Mouse (Mus musculus) retina, embryonic 14.5 days (tissue): Measurements from ENCODE around the gene Nav2.
A peak's percentile ranks its signal among the peaks of the same experiment; 100 is the strongest.

Experiments used
- DNase-seq: peaks from one replicate; pipeline ENCODE4 v3.0.0-alpha.2; 2015; ENCODE audit warnings: low spot score

The Nav2 gene

DNA sequence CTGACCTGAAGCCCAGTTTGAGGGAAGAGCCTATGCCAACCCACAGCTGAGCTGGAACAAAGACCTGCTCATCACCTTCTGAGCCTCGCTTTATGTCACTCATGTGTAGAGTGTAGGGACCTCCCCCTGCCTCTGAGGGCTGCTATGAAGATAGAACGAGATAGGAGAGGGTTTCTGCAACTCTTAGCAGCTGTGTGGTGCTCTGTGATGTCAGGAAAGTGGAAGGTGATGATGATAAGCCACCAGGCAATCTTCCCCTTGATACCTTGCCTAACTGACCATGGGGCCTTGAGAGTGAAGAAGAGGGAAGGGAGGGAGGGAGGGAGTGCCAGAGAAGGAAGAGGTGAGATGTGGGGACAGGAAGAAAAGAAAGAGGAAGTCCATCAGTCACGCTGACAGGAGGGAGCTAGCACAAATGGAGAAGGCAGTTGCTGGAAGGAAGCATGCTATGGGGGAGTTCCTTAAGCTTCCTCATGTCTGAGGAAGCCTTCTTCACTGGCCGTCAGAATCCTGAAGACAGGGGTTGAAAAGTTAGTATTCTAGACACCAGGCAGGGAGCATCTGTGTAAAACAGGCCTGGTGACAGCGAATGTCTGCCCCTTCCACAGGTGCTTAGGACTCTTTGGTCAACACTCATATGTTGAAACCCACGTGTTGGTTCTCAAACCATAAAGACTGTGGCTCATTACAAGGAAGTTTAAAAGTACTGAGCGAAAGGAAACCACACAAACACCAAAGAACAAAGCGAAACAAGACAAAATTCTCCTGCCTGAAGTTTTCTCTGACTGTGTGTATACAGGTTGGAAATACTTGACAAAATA is at the start of gene Nav2:
Gene Nav2 (plus strand): TSS at position 196 of the 821 bp plus-strand sequence.
- no peak for DNase-seq

DNA sequence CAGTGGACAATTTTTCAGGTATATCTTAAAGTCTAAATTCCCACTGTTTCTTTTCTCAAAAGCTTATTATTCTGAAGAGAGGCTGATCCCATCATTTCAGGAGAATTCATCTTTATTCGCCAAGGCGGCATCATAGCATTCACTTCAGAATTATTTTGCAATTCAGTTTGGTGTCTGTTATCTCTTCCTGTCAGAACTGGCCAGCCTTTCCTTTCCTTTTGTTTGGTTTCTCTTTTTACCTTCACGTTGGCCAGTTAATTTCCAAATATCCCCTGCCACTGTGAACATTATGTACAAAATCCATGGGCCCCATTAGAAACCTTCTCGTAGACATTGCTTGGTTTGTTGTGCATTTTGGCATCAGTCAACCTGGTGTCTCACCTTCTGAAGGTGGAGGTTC is 49.2 kb upstream of the Nav2 start:
- no peak for DNase-seq

DNA sequence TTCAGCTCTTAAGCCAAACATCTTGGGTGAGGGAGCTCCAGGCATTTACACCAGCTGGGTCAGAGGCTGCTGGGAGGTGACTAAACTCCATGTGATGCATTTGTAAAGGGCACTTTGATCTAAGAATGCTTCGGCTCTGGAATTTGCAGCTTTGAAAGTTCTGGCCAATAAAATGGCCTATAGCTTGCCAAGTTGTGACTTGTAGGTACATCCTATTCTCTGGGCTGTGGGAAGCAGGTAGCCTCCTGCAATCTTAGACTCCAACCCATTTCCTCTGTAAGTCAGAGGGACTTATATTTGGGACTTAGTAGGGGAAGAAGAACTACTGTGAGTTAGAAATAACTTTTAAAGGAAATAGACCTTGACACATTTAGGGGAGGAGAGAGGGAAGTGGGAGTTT is 47.6 kb upstream of the Nav2 start:
- DNase-seq, result no peak

DNA sequence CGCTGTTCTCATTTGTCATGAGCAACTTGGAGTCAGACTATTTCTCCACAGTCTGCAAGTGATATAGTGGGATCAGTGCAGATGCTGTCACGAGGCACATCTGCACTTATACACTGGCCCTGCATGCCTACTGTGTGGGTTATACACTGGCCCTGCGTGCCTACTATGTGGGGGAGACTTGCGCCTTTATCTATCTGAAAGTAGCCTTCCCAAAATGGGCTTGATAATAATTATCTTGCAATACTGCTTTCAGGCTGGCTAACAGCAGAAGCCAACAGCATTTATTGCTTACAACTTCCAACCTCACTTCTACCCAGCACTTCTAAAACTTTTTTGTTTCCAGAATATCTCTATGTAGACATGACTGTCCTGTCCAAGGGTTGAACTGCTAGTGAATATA is 46.7 kb upstream of the Nav2 start:
- DNase-seq, result no peak

DNA sequence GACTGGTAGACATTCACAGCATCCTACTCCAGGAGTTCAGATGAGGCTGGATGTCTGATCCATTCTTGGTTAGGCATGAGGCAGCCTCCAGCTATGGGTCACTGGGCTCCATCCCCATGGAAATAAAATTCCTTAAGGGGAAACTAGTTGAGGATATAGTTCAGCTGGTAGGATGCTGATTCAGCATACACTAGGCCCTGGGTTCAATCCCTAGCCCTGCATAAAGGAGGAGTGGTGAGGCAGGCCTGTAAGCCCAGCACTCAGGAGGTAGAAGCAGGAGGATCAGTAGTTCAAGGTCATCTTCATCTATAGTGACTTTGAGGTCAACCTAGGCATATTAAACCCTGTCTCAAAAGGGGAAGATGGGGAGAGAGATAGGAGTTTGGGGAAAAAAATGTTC is 44.3 kb upstream of the Nav2 start:
- DNase-seq, result no peak

DNA sequence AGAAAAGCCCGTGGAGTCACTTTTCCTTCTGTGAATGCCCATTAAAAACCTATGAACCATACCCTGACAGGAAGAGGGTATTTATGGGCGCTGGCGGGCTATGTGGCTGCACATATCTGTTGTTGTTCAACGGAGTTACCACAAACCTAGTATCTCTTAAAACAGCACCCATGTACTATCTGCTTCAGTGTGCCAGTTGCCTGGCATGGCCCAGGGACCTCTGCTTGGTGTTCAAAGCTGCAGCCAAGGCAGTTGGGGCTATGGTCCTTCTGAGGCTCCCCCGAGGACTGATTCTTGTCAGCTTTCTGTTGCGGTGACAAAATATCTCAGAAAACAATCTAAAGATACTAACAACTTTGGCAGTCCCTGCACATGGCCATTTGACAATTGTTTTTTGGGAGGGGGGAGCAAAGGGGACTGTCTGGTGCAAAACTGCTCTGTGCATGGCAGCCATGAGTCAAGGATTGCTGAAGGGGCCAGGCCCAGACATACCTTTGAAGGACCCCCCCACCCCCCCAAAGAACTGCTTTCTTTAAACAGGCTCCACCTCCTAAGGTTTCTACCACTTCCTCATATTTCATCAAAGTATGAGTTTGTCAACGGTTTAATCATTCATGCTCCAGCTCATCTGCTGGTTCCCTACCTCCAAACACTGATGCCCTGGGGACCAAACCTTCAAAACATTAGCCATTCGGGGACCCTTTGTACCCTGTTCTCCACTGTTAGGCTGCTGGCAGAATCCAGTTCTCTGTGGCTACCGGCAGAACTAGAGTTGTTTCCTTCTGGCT is 43.7 kb upstream of the Nav2 start:
- no peak for DNase-seq

DNA sequence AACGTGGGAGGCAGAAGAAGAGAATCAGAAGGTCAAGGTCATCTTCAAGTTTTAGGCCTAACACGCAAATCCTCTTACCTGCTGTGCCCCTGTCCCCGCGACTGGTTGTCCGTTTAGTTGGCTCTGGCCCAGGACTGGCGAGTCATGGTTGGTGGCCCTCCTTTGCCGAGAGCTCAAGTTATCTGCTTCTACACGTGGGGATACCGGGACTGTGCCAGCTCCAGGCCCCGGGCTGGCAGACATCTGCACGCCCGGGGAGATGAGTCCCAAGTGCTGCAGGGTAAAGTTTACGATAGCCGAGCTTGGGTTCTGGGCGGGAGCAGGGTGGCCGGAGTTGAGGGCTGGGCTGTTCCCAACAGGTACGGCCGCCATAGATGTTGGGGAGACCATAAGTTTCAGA is 40.9 kb upstream of the Nav2 start:
- no peak for DNase-seq

DNA sequence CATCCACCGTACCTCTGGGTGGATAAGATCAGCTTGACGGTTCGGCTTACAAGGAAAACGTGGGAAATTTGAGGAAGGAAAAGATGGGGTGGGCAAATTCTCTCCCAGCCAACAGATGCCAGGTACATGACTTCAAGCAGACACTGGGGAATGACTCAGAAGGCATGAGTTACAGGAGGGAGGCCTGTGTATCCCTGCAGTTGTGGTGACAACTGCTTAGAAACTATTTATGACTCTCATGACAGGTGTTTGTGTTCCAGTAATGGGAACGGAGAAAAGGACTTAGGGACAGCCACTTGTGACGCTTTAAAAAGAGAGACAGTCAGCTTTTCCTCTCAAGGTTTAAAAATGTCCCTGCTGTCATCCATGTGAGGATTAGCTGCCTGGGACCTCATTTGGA is 38.4 kb upstream of the Nav2 start:
- DNase-seq, result no peak

DNA sequence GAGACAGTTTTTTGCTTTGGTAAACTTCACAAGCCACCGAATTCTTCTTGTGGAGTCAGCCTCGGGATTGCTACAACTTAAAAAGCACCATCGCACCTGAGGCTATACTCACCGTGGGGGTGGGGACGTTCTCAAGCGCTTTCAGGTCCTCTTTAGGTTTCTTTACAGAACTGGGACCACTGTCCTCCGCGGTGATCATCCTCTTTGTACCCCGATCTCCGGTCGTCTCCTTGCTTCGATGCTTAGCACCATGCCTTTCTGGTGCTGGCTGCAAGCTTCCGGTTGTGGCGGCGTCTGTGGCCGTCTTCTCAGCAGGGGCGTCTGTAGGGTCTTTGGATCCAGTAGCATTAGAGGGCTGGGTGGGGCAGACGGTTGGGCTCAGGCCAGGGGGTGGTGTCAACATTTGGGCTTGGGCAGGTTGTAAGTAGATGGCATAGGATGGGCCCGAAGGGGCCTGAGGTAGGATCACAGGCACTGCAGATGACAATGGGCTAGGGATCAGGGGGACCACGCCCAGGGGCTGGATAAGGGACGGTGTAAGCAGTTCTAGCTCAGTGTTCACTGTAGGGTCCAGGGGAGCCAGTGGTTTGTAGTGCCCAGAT is 37.8 kb upstream of the Nav2 start:
- no peak for DNase-seq

DNA sequence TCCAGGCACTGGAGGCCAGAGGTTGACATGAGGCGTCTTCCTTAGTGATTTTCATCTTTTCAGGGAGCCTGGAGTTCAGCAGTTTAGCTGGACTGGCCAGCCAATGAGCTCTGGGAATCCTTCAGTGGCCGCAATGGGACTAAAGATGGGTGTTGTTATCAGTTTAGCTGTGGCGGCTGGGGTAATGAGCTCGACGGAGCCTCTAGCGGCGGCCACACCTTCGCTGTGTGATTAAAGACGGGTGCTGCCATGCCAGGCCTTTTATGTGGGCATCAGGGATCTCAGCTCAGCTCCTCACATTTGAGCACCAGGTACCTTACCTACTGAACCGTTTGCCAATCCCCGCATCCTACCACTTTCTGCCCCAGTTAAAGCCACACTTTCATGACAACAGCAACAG is 37.2 kb upstream of the Nav2 start:
- no peak for DNase-seq

DNA sequence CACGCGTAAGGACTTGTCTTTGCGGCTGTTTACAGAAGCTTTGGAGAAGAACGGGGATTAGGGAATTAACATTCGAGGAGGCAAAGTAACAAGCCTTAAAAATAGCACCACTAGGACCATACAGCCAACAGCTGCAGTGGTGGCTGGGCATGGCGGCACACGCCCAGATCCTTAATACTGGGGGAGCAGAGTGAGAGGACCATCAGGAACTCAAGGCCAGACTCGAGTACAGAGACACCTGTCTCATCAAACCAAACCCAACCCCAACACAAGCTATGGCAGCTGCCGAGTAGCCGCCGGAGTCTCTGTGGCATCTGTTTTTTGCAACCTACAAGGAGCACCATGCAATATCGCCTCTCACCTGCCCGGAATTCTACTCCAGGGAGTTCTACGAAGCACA is 33.4 kb upstream of the Nav2 start:
- no peak for DNase-seq

DNA sequence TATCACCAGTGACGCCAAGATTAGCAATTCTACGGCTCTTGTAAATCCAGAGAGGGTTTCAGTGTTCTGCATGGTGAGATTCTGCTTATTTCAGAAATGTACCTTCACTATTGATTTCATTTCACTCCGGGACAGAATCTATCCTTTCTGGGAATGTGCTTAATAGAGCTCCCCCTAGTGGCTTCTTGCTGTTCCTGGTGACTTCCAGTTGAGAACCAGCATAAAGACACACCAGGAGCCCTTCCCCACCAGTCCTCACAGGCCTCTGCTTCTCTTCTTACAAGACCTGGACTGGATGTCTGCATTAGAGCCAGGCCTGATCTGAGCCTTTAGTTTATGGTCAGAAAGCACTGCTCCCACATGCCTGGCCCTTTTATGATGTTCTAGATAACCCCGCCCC is 32.0 kb upstream of the Nav2 start:
- peak; percentile 84 for DNase-seq

DNA sequence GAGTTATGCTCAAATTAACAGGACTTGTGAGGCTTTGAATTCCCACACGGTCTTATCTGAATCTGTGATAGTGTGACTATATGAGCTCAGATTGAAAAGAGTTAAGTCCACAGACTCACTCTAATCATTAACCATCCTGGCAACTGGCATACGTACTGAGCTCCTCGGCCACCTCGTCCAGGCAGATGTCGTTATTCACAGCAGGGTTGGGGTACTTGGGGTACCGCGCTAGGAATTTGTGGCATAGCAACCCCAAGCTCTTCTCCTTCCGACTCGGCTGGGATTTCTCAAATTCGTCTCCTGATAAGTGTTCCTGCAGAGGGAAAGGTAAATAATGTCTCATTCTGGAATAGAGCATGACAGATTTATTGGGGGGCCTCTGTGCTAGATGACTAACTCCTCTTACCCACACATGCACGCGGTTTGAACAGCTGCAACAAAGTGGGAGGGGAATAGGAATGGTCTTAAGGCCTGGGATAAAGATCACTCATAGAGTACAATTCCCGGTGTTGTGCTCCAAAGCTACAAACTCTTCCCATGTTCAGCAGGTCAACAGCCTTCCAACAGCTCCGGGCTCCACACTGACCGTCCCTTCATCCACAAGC is 30.6 kb upstream of the Nav2 start:
- DNase-seq, result no peak

DNA sequence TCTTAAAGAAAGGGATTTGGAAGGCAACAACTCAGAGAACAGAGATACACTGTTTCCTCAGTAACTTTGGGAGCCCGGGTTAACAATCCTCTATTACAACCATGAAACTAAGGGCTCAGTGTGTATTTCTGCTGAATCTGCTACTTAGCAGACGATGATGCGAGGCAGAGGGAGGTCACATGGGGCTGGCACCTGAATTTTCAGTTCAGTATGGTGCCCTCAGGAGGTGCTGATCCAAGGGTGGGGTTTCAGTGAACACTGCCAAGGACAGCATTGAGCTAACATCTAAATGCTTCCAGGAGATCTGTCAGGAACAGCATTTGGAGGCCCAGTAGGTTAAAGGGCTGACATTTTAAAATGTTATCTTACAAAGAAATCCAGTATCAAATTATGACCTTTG is 28.9 kb upstream of the Nav2 start:
- DNase-seq, result no peak

DNA sequence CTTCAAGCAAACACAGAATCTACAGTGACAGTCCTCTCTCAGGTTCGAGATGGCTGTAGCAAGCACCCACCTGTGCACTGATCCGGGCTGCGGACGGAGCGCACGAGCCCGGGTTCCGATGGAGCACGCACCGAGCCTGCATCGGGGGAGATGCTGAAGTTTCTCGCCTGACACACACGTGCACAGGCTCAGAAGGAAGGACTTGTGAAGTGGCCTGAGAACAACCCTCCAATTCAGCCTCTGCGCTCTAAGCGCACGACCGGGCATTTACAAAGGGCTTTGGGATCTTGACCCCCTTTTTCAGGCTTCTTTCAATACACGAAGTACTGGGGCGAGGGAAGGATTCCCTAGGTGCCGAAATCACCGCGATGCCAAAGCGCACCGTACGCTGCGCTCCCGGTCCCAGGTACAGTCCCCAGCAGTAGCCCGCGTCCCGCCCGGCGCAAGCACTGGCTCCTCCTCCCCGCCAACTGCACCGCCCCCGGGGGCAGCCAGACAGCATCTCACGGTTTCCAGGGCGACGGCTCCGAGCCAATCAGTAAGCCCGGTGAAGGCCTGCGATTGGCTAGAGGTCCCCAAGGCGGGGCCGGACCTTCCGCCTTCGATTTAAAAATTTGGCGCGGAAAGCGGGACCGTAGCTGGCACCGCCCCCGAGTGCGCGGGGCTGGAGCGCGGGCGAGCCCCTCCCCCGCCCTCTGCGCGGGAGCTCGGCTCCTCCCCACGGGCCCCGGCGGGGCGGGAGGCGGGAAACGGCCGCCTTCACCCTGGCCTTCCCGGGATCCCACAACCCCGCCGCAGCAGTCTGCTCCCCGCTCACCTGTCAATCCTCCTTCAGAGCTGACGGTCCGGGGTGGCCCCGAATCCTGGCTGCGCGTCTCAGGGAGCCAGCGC is 27.7 kb upstream of the Nav2 start:
- DNase-seq, result peak; percentile 98

DNA sequence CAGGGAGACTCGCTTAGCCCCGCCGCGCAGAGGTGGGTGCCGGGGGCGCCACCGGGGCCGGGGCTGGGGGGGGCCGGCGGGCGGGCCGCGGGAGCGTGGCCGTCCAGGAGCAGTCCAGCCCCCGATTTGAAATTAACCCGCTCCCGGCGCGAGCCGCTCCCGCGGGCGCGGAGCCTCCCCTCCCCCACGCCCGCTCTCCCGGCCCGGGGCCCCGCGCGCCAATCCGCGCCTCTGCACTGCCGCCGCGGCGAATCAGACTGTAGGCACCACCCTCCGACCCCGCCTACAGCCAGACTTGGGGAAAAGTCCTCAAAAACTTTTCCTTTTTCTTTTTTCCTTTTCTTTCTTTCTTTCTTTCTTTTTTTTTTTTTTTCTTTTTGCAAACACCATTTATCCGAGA is 27.0 kb upstream of the Nav2 start, which contains the start of gene E2f8:
Gene E2f8 (minus strand): TSS at position 111 of the 400 bp plus-strand sequence.
- peak; percentile 81 for DNase-seq

DNA sequence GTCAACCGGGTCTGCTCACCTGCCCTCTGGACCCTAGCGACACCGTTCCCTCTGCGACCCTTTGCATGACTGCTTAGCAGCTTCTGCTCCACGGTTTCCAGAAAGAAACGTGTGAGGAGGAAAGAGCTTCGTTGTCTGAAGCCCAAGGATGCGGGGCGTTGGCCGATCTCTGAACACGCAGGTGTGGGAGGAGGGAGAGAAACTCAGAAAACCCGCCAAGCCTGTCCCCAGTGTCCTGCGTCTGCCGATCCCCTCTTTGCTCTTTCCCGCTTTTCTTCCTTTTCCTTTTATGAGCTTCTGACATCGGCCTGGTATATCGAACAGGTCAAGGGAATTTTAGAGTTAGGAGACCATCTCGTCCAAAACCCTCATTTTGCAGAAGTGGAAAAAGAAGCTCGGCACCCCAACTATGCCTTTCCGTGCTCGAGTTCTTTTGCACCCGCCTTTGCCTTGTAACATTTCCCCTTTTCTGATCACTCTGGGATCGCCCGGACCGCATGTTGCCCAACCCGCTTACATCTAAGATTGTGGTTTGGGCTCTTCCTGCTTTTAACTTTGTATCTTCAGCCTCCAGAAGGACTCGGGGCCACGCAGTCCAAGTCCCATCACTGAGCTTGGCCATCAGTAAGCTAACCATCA is 26.4 kb upstream of the Nav2 start:
- no peak for DNase-seq

DNA sequence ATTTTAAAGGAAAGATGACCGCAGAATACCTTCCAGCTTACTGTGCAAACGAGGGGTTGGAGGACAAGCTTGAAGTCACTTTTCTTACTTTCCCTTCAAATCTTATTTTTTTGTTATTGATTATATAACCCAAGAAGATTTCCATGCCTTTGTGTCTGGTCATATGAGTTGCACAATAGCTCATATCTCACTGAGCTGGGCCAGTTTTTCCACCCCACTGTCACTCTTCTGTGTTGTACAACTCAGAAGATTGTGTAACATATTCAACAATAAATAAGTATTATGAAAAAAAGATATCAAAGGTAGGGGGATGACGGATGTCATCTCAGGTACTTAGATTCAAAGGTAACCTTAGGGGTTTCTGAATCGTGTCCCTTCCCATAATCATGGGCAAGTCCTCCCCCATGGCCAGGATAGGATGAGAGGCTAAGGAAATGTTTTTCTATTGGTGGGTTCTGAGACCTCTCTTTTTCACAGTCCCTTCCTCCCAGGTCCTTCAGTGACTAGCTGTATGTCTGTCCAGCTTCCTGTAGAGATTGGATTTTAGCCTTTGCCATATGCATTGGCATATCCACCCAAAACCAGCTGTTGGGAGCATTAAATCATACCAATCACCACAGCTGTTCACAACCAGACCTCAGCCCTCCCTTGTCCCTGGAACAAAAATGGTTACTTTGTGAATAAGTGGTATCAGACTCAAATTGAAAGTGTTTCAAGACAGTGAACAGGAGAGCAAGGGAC is 24.8 kb upstream of the Nav2 start:
- no peak for DNase-seq

DNA sequence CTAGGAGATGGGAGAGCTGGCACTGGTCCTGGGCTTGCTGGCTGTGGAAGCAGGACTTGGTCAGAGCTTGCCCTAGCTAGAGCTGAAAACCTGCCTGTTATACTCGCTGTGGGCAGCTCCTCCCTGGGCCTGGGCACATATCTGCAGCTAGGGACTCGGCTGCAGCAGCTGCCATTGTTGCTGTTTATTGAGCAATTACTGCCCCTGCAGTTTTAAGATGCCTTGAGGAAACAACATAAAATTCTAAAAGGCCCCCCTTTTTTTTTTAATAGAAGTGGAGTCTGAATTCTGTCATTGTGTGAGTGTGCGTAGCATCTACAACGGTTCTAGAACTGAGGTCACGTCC is 24.3 kb upstream of the Nav2 start:
- no peak for DNase-seq

DNA sequence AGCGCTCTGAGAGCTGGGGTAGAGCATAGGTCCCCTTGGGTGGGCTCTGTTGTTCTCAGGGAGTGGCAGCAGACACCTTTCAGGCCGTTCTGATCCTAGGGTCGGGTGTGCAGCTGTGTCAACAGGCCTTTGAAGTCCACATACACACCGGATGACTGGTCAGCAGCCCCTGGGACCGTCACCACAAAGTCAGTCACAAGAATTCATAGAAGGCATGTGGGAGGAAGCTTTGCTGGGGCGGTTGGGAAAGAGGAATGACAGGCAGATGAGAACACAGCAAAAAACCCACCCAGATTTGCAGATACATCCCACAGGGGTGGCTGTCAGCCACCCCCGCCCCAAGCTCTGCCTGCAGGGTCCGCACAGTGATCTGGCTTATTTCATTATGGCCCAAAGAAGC is 20.5 kb upstream of the Nav2 start:
- DNase-seq, result no peak

DNA sequence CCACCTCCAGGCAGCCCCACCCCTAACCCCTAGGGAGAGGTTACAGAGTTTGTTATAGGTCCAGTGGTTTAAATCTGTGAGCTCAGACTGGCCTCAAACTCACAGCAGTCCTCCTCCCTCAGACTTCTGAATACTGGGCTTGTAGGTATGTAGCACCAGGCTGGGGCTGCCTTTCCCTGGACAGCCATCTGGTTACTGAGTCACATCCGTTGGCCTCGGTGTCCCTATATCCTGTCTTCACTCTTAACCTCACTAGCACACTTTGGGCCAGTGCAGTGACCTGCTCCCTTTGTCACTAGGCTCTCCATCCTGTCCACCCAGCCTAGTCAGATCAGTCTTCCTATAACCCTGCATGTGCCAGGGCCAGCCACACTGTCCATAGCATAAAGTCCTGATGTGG is 19.8 kb upstream of the Nav2 start:
- DNase-seq, result no peak
